Mouse (Mus musculus) gastrocnemius, postnatal 36 days (tissue): ENCODE measurements around the gene Psg19. TPM values are rescaled to one million over a fixed set of nuclear protein-coding genes. Genes with fewer than 3 reads are reported as not detected.
"Not testable (repeated sequence)": the region's sequence is repeated elsewhere in the genome, so short reads cannot be mapped to it uniquely, and the experiment has no call there.

Experiments
- DNase-seq, 2 experiments: peaks; one replicate each; pipeline ENCODE4 v3.0.0; 2022
- intact Hi-C: fragments of 180-260 bp; cut with DNase I; formaldehyde crosslinking; loops from one replicate; pipeline ENCODE4 v1.15.1; 2025
- total RNA-seq, 2 experiments: library from RNA; stranded (reverse); gene quantifications; 2 replicates each; pipeline ENCODE4 v1.2.3; 2021

The Psg19 gene
- total RNA-seq, 2 experiments from 2014 or later: not detected

- intact Hi-C loops, DNase-seq: not testable (repeated sequence)
Measured at GRCm38 (mm10) chr7:18747420-18747819, 50.9 kb downstream of the Psg19 start.

- intact Hi-C loops: no loop called here
- DNase-seq: no peak
Measured at GRCm38 (mm10) chr7:18746189-18746860, 52.0 kb downstream of the Psg19 start.

Other genes starting within 250 kb of the Psg19 start
- not detected for gene Psg27, start 231.2 kb downstream of the Psg19 start, total RNA-seq
- not detected for gene Psg23, start 182.0 kb downstream of the Psg19 start, total RNA-seq
- gene Psg21, start 141.8 kb downstream of the Psg19 start, total RNA-seq: not detected
- gene Psg20, start 112.3 kb downstream of the Psg19 start, total RNA-seq: not detected
- gene Psg22, start 80.4 kb downstream of the Psg19 start, total RNA-seq: not detected
- gene Psg17, start 23.1 kb upstream of the Psg19 start, total RNA-seq: not detected
- gene Mill2, start 41.4 kb upstream of the Psg19 start, total RNA-seq: 1 to 10 TPM; 1.8 to 2.1 TPM
- 1 to 10 TPM in 1 of 2 experiments, under 1 TPM in 1; 0.99 to 1.3 TPM for gene Pglyrp1, start 72.8 kb upstream of the Psg19 start, total RNA-seq
- 1 to 10 TPM; 5.2 to 6.1 TPM for gene Ccdc61, start 111.9 kb upstream of the Psg19 start, total RNA-seq
- gene Nova2, start 127.4 kb upstream of the Psg19 start, total RNA-seq: 1 to 10 TPM; 1.7 to 1.8 TPM
- gene Nanos2, start 188.9 kb upstream of the Psg19 start, total RNA-seq: not detected
- 1 to 10 TPM; 4.7 to 6.4 TPM for gene Mypop, start 192.7 kb upstream of the Psg19 start, total RNA-seq
- gene Irf2bp1, start 205.5 kb upstream of the Psg19 start, total RNA-seq: 10 to 100 TPM; 13.8 to 15.1 TPM
- gene Foxa3, start 225.0 kb upstream of the Psg19 start, total RNA-seq: not detected
- 10 to 100 TPM; 61.8 to 65.7 TPM for gene Sympk, start 225.9 kb upstream of the Psg19 start, total RNA-seq